Mouse (Mus musculus) subcutaneous adipose tissue, adult 2 months (tissue): ENCODE measurements around the gene Ubtd2. TPM values are rescaled to one million over a fixed set of nuclear protein-coding genes. Genes with fewer than 3 reads are reported as not detected.

Experiments
- polyA plus RNA-seq: library from polyadenylated mRNA; depleted of rRNA; stranded (reverse); fragments of >200 nt; gene quantifications from 2 replicates; pipeline ENCODE4 v1.2.3, GENCODE M21; 2012; ENCODE audit warnings: low replicate concordance; rRNA removed

Gene Ubtd2
- polyA plus RNA-seq: 11.8 and 25.6 TPM in 2 replicates

DNA sequence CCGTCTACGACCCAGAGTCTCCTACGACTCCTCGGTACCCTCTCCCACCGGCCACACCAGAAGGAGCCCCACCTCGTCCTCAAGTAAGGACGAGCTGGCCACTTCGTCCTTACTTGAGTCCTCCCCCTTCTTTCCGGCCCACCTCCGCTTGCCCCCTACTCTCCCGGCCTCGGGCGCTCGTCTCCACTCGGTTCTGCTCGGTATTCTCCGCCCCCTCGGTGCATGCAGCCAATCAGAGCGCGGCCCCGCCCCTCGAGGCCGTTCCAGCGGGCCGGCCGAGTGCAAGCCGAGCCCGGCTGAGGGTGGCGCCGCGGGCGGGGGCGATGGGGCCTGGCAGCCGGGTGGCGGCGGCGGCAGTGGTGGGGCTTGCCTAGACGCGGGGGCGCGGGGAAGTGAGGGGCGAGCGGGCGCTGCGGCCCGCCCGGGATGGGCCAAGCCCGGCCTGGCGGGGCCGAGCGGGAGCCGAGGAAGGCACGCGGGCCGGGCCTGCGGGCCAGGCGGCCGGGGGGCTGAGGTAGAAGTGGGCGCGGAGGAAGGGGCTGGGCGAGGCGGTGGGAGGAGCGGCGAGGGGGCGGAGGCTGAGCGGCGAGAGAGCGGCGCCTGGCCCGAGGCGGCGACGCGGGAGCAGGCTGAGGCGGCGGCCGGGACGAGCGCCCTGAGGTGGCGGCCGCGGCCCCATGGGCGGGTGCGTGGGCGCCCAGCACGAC lies at the start of gene Ubtd2:
Gene Ubtd2, plus strand, starts transcription at position 571 of the 707 bp plus-strand sequence.

GRCm38 (mm10) chr11:32531871-32532764 lies 76.9 kb downstream of the Ubtd2 start, which contains the start of gene Efcab9:
TSS of gene Efcab9 (minus strand) at chr11:32532081.

DNA sequence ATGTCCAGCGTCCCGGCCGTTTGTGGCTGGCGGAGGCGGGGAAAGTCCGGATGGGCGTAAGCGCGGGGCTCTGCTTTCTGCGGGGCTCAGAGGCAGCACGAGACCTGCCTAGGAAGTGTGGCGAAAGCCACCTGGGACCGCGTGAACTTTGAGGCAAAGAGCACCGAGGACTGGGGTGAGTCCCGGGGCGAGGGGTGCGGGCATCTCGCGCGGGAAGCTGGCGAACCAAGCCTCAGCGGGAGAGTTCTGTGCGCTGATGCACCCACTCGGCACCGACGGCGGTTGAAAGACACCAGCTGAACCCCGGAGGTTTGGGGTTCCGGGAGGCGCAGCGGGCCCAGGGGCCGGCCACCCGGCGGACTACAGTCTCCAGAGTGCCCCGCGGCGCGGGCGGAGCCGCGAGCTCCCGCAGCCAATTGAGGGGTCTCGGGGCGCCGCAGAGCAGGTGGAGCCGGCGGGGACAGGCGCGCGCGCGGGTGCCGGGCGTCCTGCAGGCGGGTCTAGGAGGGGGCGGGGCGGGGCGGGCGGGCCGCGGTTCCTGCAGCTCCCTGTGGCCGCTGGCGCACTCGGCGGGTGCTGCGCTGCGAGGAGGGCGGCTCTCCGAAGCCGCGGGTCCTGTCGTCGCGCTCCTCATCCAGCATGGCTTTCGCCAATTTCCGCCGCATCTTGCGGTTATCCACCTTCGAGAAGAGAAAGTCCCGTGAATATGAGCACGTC lies 77.8 kb downstream of the Ubtd2 start, which contains the start of gene Stk10:
Gene Stk10, plus strand, starts transcription at position 541 of the 717 bp plus-strand sequence.

Other genes starting within 250 kb of the Ubtd2 start
- 20.6 and 25.6 TPM in 2 replicates for gene Snrnp25, start 250.0 kb upstream of the Ubtd2 start, polyA plus RNA-seq
- gene Rhbdf1, start 233.1 kb upstream of the Ubtd2 start, polyA plus RNA-seq: 143 and 170 TPM in 2 replicates
- gene Mpg, start 228.9 kb upstream of the Ubtd2 start, polyA plus RNA-seq: 12.4 and 18.9 TPM in 2 replicates
- gene Nprl3, start 187.7 kb upstream of the Ubtd2 start, polyA plus RNA-seq: 119 and 138 TPM in 2 replicates
- gene Hba-x, start 179.0 kb upstream of the Ubtd2 start, polyA plus RNA-seq: not detected in 2 replicates
- gene Hba-a1, start 171.9 kb upstream of the Ubtd2 start, polyA plus RNA-seq: 580 and 945 TPM in 2 replicates
- gene Hbq1b, start 168.4 kb upstream of the Ubtd2 start, polyA plus RNA-seq: 0.36 and 1.1 TPM in 2 replicates
- gene Hba-a2, start 158.9 kb upstream of the Ubtd2 start, polyA plus RNA-seq: 1,538 and 2,454 TPM in 2 replicates
- gene Hbq1a, start 155.3 kb upstream of the Ubtd2 start, polyA plus RNA-seq: not detected in 2 replicates
- 23.2 and 58.2 TPM in 2 replicates for gene Sh3pxd2b, start 107.5 kb upstream of the Ubtd2 start, polyA plus RNA-seq
- 0.18 and 0.49 TPM in 2 replicates for gene Efcab9, start 76.7 kb downstream of the Ubtd2 start, polyA plus RNA-seq
- 16.9 and 19.5 TPM in 2 replicates for gene Stk10, start 77.9 kb downstream of the Ubtd2 start, polyA plus RNA-seq
- gene Fbxw11, start 187.4 kb downstream of the Ubtd2 start, polyA plus RNA-seq: 51.0 and 62.6 TPM in 2 replicates